Mouse (Mus musculus) lung, embryonic 16.5 days (tissue): ENCODE measurements around the gene Tor1a. TPM values are rescaled to one million over a fixed set of nuclear protein-coding genes. Genes with fewer than 3 reads are reported as not detected.

Experiments used
- ATAC-seq: fragments of 200-750 bp; cut with Nextera tagmentation; 2 replicates; pipeline ENCODE4 v1.8.0; 2017; ENCODE audit warnings: low read depth, mild to moderate bottlenecking, moderate library complexity
- H3K27ac ChIP-seq: fragments of 300-500 bp; sonication (generic); 2 replicates; pipeline ENCODE4 v1.5.1; 2014; ENCODE audit warnings: mild to moderate bottlenecking, control low read depth, low read length
- H3K27me3 ChIP-seq: fragments of 300-500 bp; sonication (generic); 2 replicates; pipeline ENCODE4 v1.6.1; 2014; ENCODE audit warnings: low read depth, low read length, mixed read lengths; ENCODE audit not compliant: control insufficient read depth, insufficient read depth
- H3K36me3 ChIP-seq: fragments of 300-500 bp; sonication (generic); 2 replicates; pipeline ENCODE4 v1.6.1; 2014; ENCODE audit warnings: low read length; ENCODE audit not compliant: control insufficient read depth, insufficient read depth
- H3K4me1 ChIP-seq: fragments of 300-500 bp; sonication (generic); replicated peaks from 2 replicates; pipeline ENCODE4 v1.6.1; 2014; ENCODE audit warnings: low read length, mixed read lengths; ENCODE audit not compliant: control insufficient read depth, insufficient read depth
- H3K4me2 ChIP-seq: fragments of 300-500 bp; sonication (generic); 2 replicates; pipeline ENCODE4 v1.6.1; 2014; ENCODE audit warnings: low read depth, low read length, control low read depth
- H3K4me3 ChIP-seq: fragments of 300-500 bp; sonication (generic); 2 replicates; pipeline ENCODE4 v1.5.1; 2014; ENCODE audit warnings: mild to moderate bottlenecking, low read length, control low read depth
- H3K9ac ChIP-seq: fragments of 300-500 bp; sonication (generic); 2 replicates; pipeline ENCODE4 v1.6.1; 2014; ENCODE audit warnings: low read length, control low read depth
- H3K9me3 ChIP-seq: fragments of 300-500 bp; sonication (generic); 2 replicates; pipeline ENCODE4 v1.6.1; 2016; ENCODE audit warnings: low read length; ENCODE audit not compliant: control insufficient read depth
- WGBS: fragments of 180-500 bp; shearing (Covaris S2); extraction: QIAGEN DNeasy Blood & Tissue Kit; methylation state at CpG from one replicate; pipeline ENCODE4 v1.1.7; 2014; 5-methylcytosine and 5-hydroxymethylcytosine counted together
- polyA plus RNA-seq: library from polyadenylated mRNA; unstranded; fragments of >200 nt; fragmentation: Nextera tagmentation; extraction: Ambion mirVana; gene quantifications from 2 replicates; pipeline ENCODE4 v1.2.1, GENCODE M21; 2015

Tor1a gene
- polyA plus RNA-seq, result 72.8 and 77.1 TPM in 2 replicates

- Histone ChIP-seq H3K36me3 (peaks cover 22% of the 10 kb centered on the region), H3K9me3 (no peaks in the 10 kb centered on the region), H3K9ac (peak within 1 kb of the TSS; percentile 98), H3K4me2 (peak within 1 kb of the TSS; percentile 94), H3K27me3 (no peaks in the 10 kb centered on the region), H3K4me1 (peaks cover 11% of the 10 kb centered on the region), H3K27ac (peak within 1 kb of the TSS; percentile 73), H3K4me3 (peak within 1 kb of the TSS; percentile 100)
- 2% methylated on average over 57 of the region's 59 CpGs for WGBS
- ATAC-seq, result peak; percentile 97
Observed at GRCm38 (mm10) chr2:30967352-30968327, at the start of gene Tor1a. Tor1a (minus strand) TSS chr2:30967933.

GRCm38 (mm10) chr2:31013371-31014120, 45.8 kb upstream of the Tor1a start:
- H3K36me3 ChIP-seq, result peaks cover 2% of the 10 kb centered on the region; the same call in 1 of the 2 replicates
- no peak overlapping the region for H3K4me3 ChIP-seq
- H3K9me3 ChIP-seq, result no peaks in the 10 kb centered on the region
- no peaks in the 10 kb centered on the region for H3K27me3 ChIP-seq
- no peak overlapping the region for H3K27ac ChIP-seq
- H3K4me1 ChIP-seq, result no peaks in the 10 kb centered on the region
- no peak overlapping the region for H3K4me2 ChIP-seq
- WGBS, result 66% methylated on average over 14 of the region's 14 CpGs
- H3K9ac ChIP-seq, result no peak overlapping the region
- no peak for ATAC-seq

GRCm38 (mm10) chr2:31007208-31007607, 39.5 kb upstream of the Tor1a start:
- H3K27me3 ChIP-seq, result no peaks in the 10 kb centered on the region
- no peaks in the 10 kb centered on the region for H3K9me3 ChIP-seq
- no peak overlapping the region for H3K9ac ChIP-seq
- peaks cover 3% of the 10 kb centered on the region; the same call in 1 of the 2 replicates for H3K4me1 ChIP-seq
- H3K4me3 ChIP-seq, result no peak overlapping the region
- no peaks in the 10 kb centered on the region; the same call in 1 of the 2 replicates for H3K36me3 ChIP-seq
- WGBS, result 60% methylated on average over 5 of the region's 5 CpGs
- H3K27ac ChIP-seq, result no peak overlapping the region
- ATAC-seq, result no peak
- no peak overlapping the region for H3K4me2 ChIP-seq

GRCm38 (mm10) chr2:31006434-31006833, 38.7 kb upstream of the Tor1a start:
- Histone ChIP-seq H3K9me3 (no peaks in the 10 kb centered on the region), H3K4me2 (no peak overlapping the region), H3K9ac (no peak overlapping the region), H3K4me3 (no peak overlapping the region), H3K27me3 (no peaks in the 10 kb centered on the region), H3K4me1 (peaks cover 3% of the 10 kb centered on the region; the same call in 1 of the 2 replicates), H3K36me3 (no peaks in the 10 kb centered on the region; the same call in 1 of the 2 replicates), H3K27ac (no peak overlapping the region)
- WGBS, result 56% methylated on average over 5 of the region's 5 CpGs
- 0 out of 2 replicates have a peak, but pooled peaks have one; percentile 31 for ATAC-seq

GRCm38 (mm10) chr2:31005453-31005852, 37.7 kb upstream of the Tor1a start:
- Histone ChIP-seq H3K9me3 (no peaks in the 10 kb centered on the region), H3K4me2 (no peak overlapping the region), H3K27ac (no peak overlapping the region), H3K4me3 (no peak overlapping the region), H3K9ac (no peak overlapping the region), H3K36me3 (no peaks in the 10 kb centered on the region; the same call in 1 of the 2 replicates), H3K27me3 (no peaks in the 10 kb centered on the region), H3K4me1 (peaks cover 3% of the 10 kb centered on the region; the same call in 1 of the 2 replicates)
- no peak for ATAC-seq
- WGBS, result 59% methylated on average over 2 of the region's 2 CpGs

- ATAC-seq, result no peak
- Histone ChIP-seq H3K9me3 (no peaks in the 10 kb centered on the region), H3K4me1 (peaks cover 3% of the 10 kb centered on the region; the same call in 1 of the 2 replicates), H3K27me3 (no peaks in the 10 kb centered on the region), H3K9ac (no peak overlapping the region), H3K4me3 (no peak overlapping the region), H3K27ac (no peak overlapping the region), H3K4me2 (no peak overlapping the region), H3K36me3 (no peaks in the 10 kb centered on the region; the same call in 1 of the 2 replicates)
- WGBS, result 90% methylated on average over 10 of the region's 10 CpGs
Observed at GRCm38 (mm10) chr2:31002857-31003256, 35.1 kb upstream of the Tor1a start.

- no peak overlapping the region for H3K9ac ChIP-seq
- H3K4me1 ChIP-seq, result peaks cover 5% of the 10 kb centered on the region; the same call in 1 of the 2 replicates
- 63% methylated on average over 8 of the region's 8 CpGs for WGBS
- H3K36me3 ChIP-seq, result no peaks in the 10 kb centered on the region; the same call in 1 of the 2 replicates
- H3K27me3 ChIP-seq, result no peaks in the 10 kb centered on the region
- H3K27ac ChIP-seq, result no peak overlapping the region
- no peak overlapping the region for H3K4me2 ChIP-seq
- no peaks in the 10 kb centered on the region for H3K9me3 ChIP-seq
- H3K4me3 ChIP-seq, result no peak overlapping the region
- ATAC-seq, result no peak
Observed at GRCm38 (mm10) chr2:30998443-30999260, 30.9 kb upstream of the Tor1a start.

GRCm38 (mm10) chr2:30995432-30995996, 27.8 kb upstream of the Tor1a start:
- Histone ChIP-seq H3K27me3 (no peaks in the 10 kb centered on the region), H3K4me1 (peaks cover 5% of the 10 kb centered on the region; the same call in 1 of the 2 replicates), H3K4me3 (no peak overlapping the region), H3K9ac (no peak overlapping the region), H3K36me3 (no peaks in the 10 kb centered on the region), H3K9me3 (no peaks in the 10 kb centered on the region), H3K27ac (no peak overlapping the region), H3K4me2 (no peak overlapping the region)
- no peak; the same call in 1 of the 2 replicates for ATAC-seq
- 73% methylated on average over 11 of the region's 11 CpGs for WGBS
